Mouse (Mus musculus) heart, adult 2 months (tissue): ENCODE measurements around the gene Pdcd2l. TPM values are rescaled to one million over a fixed set of nuclear protein-coding genes. Genes with fewer than 3 reads are reported as not detected.

Experiments used
- DNase-seq, 2 experiments: peaks; one replicate each; pipeline ENCODE4 v3.0.0; 2021
- H3K27ac ChIP-seq: fragments of 200-600 bp; 2 replicates; pipeline ENCODE4 v1.8.1; 2022
- H3K27me3 ChIP-seq: fragments of 200-500 bp; 2 replicates; pipeline ENCODE4 v1.6.1; 2012; ENCODE audit warnings: mild to moderate bottlenecking, low read length, inconsistent platforms, mixed read lengths; ENCODE audit not compliant: control insufficient read depth, insufficient read depth
- H3K36me3 ChIP-seq: fragments of 200-500 bp; 2 replicates; pipeline ENCODE4 v1.6.1; 2012; ENCODE audit warnings: low read length, inconsistent platforms; ENCODE audit not compliant: control insufficient read depth, insufficient read depth
- H3K4me1 ChIP-seq: fragments of 200-500 bp; 2 replicates; pipeline ENCODE4 v1.6.1; 2011; ENCODE audit warnings: low read length; ENCODE audit not compliant: control insufficient read depth, insufficient read depth
- H3K4me3 ChIP-seq: fragments of 200-600 bp; 2 replicates; pipeline ENCODE4 v1.8.1; 2022
- H3K79me2 ChIP-seq: fragments of 200-500 bp; replicated peaks from 2 replicates; pipeline ENCODE4 v1.6.1; 2012; ENCODE audit warnings: mild to moderate bottlenecking, inconsistent platforms, low read length, moderate library complexity, mixed read lengths; ENCODE audit not compliant: control insufficient read depth, insufficient read depth
- H3K9ac ChIP-seq: fragments of 200-500 bp; 2 replicates; pipeline ENCODE4 v1.6.1; 2012; ENCODE audit warnings: low read depth, mild to moderate bottlenecking, control low read depth, inconsistent platforms, low read length, mixed read lengths
- CTCF ChIP-seq: fragments of 200-600 bp; IDR thresholded peaks from 2 replicates; pipeline ENCODE4 v1.8.1; 2022; ENCODE audit warnings: antibody characterized with exemption, mild to moderate bottlenecking, moderate library complexity
- EP300 ChIP-seq: fragments of 200-500 bp; IDR thresholded peaks from 2 replicates; pipeline ENCODE4 v1.6.1; 2011; ENCODE audit warnings: low read depth, low read length, control low read depth; ENCODE audit not compliant: insufficient read depth
- POLR2A ChIP-seq: fragments of 200-500 bp; IDR thresholded peaks from 2 replicates; pipeline ENCODE4 v1.6.1; 2011; ENCODE audit warnings: mild to moderate bottlenecking, low read depth, low read length, control low read depth; ENCODE audit not compliant: insufficient read depth
- WGBS: fragments of 180-500 bp; shearing (Covaris S2); methylation state at CpG from one replicate; pipeline ENCODE4 v1.1.7; 2018; 5-methylcytosine and 5-hydroxymethylcytosine counted together
- intact Hi-C: fragments of 180-260 bp; cut with DNase I; formaldehyde crosslinking; loops from one replicate; pipeline ENCODE4 v1.15.1; 2025
- polyA plus RNA-seq: library from polyadenylated mRNA; depleted of rRNA; stranded (reverse); fragments of >200 nt; gene quantifications from 2 replicates; pipeline ENCODE4 v1.2.3, GENCODE M21; 2012
- total RNA-seq, 2 experiments: library from RNA; stranded (reverse); gene quantifications; 2 replicates each; pipeline ENCODE4 v1.2.3; 2021

The Pdcd2l gene
- total and polyA plus RNA-seq, 3 experiments: 14.8 to 20.6 (median 18.8) TPM

GRCm38 (mm10) chr7:34233909-34234609, 37.6 kb upstream of the Pdcd2l start:
- DNase-seq: peak; percentile 99
- Histone ChIP-seq H3K4me3 (peak overlapping the region; percentile 73), H3K27me3 (no peaks in the 10 kb centered on the region), H3K9ac (peak overlapping the region; percentile 76), H3K27ac (peak overlapping the region; percentile 99), H3K36me3 (no peaks in the 10 kb centered on the region), H3K4me1 (peaks cover 5% of the 10 kb centered on the region), H3K79me2 (no peaks in the 10 kb centered on the region)
- WGBS: under 1% methylated on average over 46 of the region's 46 CpGs
- intact Hi-C loops: no loop called here
- TF ChIP-seq CTCF (no peak), POLR2A (peak; percentile 85), EP300 (peak; percentile 97)

- peaks cover 9% of the 10 kb centered on the region for H3K4me1 ChIP-seq
- peak overlapping the region; percentile 73 for H3K4me3 ChIP-seq
- peak overlapping the region; percentile 76 for H3K9ac ChIP-seq
- H3K27ac ChIP-seq: peak overlapping the region; percentile 99
- H3K27me3 ChIP-seq: no peaks in the 10 kb centered on the region
- 39% methylated on average over 7 of the region's 7 CpGs for WGBS
- TF ChIP-seq CTCF (no peak), EP300 (no peak), POLR2A (no peak)
- intact Hi-C loops: no loop called here
- H3K36me3 ChIP-seq: peaks cover 6% of the 10 kb centered on the region
- no peaks in the 10 kb centered on the region for H3K79me2 ChIP-seq
- DNase-seq: no peak
These were observed 36.6 kb upstream of the Pdcd2l start for GRCm38 (mm10) chr7:34232785-34233725.

GRCm38 (mm10) chr7:34230116-34230515, 33.7 kb upstream of the Pdcd2l start, which contains the start of gene Gpi1:
Gene Gpi1, minus strand, starts transcription at chr7:34230336.
- intact Hi-C loops: loop anchor here (2.0 kb wide), 1 partner anchor 33 kb away; the partner anchor contains the start of gene Pdcd2l
- peaks cover 16% of the 10 kb centered on the region for H3K4me1 ChIP-seq
- TF ChIP-seq EP300: 0 out of 2 replicates have a peak, but pooled peaks have one; percentile 35
- peak; percentile 59 for TF ChIP-seq CTCF
- peak; percentile 92 for TF ChIP-seq POLR2A

GRCm38 (mm10) chr7:34229691-34230111, 33.2 kb upstream of the Pdcd2l start:
- H3K36me3 ChIP-seq: peaks cover 11% of the 10 kb centered on the region
- DNase-seq: peak; percentile 62 to 75
- TF ChIP-seq POLR2A (no peak), EP300 (no peak), CTCF (no peak)
- no peaks in the 10 kb centered on the region; the same call in 1 of the 2 replicates for H3K79me2 ChIP-seq
- peak overlapping the region; percentile 94 for H3K27ac ChIP-seq
- H3K4me3 ChIP-seq: peak overlapping the region; percentile 90
- H3K4me1 ChIP-seq: peaks cover 16% of the 10 kb centered on the region
- H3K9ac ChIP-seq: peak overlapping the region; percentile 69
- intact Hi-C loops: loop anchor here (2.0 kb wide), 1 partner anchor 33 kb away; the partner anchor contains the start of gene Pdcd2l
- H3K27me3 ChIP-seq: no peaks in the 10 kb centered on the region
- WGBS: under 1% methylated on average over 19 of the region's 19 CpGs

More at GRCm38 (mm10) chr7:34230116-34230515, 33.7 kb upstream of the Pdcd2l start, which contains the start of gene Gpi1:
- Histone ChIP-seq H3K79me2 (no peaks in the 10 kb centered on the region; the same call in 1 of the 2 replicates), H3K9ac (peak within 1 kb of the TSS; percentile 69), H3K4me3 (peak within 1 kb of the TSS; percentile 90), H3K27ac (peak within 1 kb of the TSS; percentile 94), H3K36me3 (peaks cover 11% of the 10 kb centered on the region), H3K27me3 (no peaks in the 10 kb centered on the region)
- under 1% methylated on average over 38 of the region's 39 CpGs for WGBS
- DNase-seq: peak; percentile 86 to 89

GRCm38 (mm10) chr7:34229153-34229552, 32.7 kb upstream of the Pdcd2l start:
- DNase-seq: peak in 1 of 2 experiments; percentile 33
- Histone ChIP-seq H3K79me2 (no peaks in the 10 kb centered on the region; the same call in 1 of the 2 replicates), H3K4me1 (peaks cover 16% of the 10 kb centered on the region), H3K27me3 (no peaks in the 10 kb centered on the region), H3K36me3 (peaks cover 11% of the 10 kb centered on the region), H3K9ac (peak overlapping the region; percentile 69), H3K4me3 (peak overlapping the region; percentile 90), H3K27ac (peak overlapping the region; percentile 94)
- intact Hi-C loops: no loop called here
- TF ChIP-seq EP300 (no peak), CTCF (no peak)
- WGBS: 13% methylated on average over 5 of the region's 5 CpGs
